Mouse (Mus musculus) embryonic facial prominence, embryonic 15.5 days (tissue): Measurements from ENCODE around the gene Ifi206. TPM values are rescaled to one million over a fixed set of nuclear protein-coding genes. Genes with fewer than 3 reads are reported as not detected.
"Not testable (repeated sequence)": the region's sequence is repeated elsewhere in the genome, so short reads cannot be mapped to it uniquely, and the experiment has no call there.

Experiments used
- ATAC-seq: fragments of 200-750 bp; cut with Nextera tagmentation; 2 replicates; pipeline ENCODE4 v1.8.0; 2017; ENCODE audit warnings: low read depth, moderate TSS enrichment; ENCODE audit not compliant: insufficient number of reproducible peaks, low FRiP score, low TSS enrichment
- H3K27ac ChIP-seq: fragments of 300-500 bp; sonication (generic); replicated peaks from 2 replicates; pipeline ENCODE4 v1.5.1; 2015; ENCODE audit warnings: mild to moderate bottlenecking, inconsistent platforms
- H3K27me3 ChIP-seq: fragments of 300-500 bp; sonication (generic); 2 replicates; pipeline ENCODE4 v1.6.1; 2015; ENCODE audit warnings: inconsistent platforms
- H3K36me3 ChIP-seq: fragments of 300-500 bp; sonication (generic); 2 replicates; pipeline ENCODE4 v1.6.1; 2015; ENCODE audit warnings: mild to moderate bottlenecking, inconsistent platforms
- H3K4me1 ChIP-seq: fragments of 300-500 bp; sonication (generic); 2 replicates; pipeline ENCODE4 v1.6.1; 2015; ENCODE audit warnings: inconsistent platforms
- H3K4me2 ChIP-seq: fragments of 300-500 bp; sonication (generic); replicated peaks from 2 replicates; pipeline ENCODE4 v1.6.1; 2015; ENCODE audit warnings: mild to moderate bottlenecking, inconsistent platforms
- H3K4me3 ChIP-seq: fragments of 300-500 bp; sonication (generic); replicated peaks from 2 replicates; pipeline ENCODE4 v1.5.1; 2015; ENCODE audit warnings: mild to moderate bottlenecking, inconsistent platforms
- H3K9ac ChIP-seq: fragments of 300-500 bp; sonication (generic); 2 replicates; pipeline ENCODE4 v1.6.1; 2015; ENCODE audit warnings: inconsistent platforms
- H3K9me3 ChIP-seq: fragments of 300-500 bp; sonication (generic); replicated peaks from 2 replicates; pipeline ENCODE4 v1.6.1; 2016; ENCODE audit warnings: inconsistent platforms
- WGBS: fragments of 180-500 bp; shearing (Covaris S2); methylation state at CpG from one replicate; pipeline ENCODE4 v1.1.7; 2015; 5-methylcytosine and 5-hydroxymethylcytosine counted together
- polyA plus RNA-seq: library from polyadenylated mRNA; unstranded; fragments of >200 nt; fragmentation: Nextera tagmentation; extraction: Ambion mirVana; gene quantifications from 2 replicates; pipeline ENCODE4 v1.2.1, GENCODE M21; 2015

Ifi206 gene
- polyA plus RNA-seq, result 0.19 and 0.33 TPM in 2 replicates

GRCm38 (mm10) chr1:173490812-173491480 lies at the start of gene Ifi206:
Gene Ifi206, minus strand, starts transcription at chr1:173491041.
- H3K9ac ChIP-seq, H3K27me3 ChIP-seq, H3K4me3 ChIP-seq, H3K27ac ChIP-seq, H3K36me3 ChIP-seq, H3K4me2 ChIP-seq, H3K9me3 ChIP-seq, ATAC-seq, H3K4me1 ChIP-seq: not testable (repeated sequence)
- 66% methylated on average over 3 of the region's 3 CpGs for WGBS

GRCm38 (mm10) chr1:173535791-173536190 lies 45.0 kb upstream of the Ifi206 start, which contains the start of gene Ifi214:
Gene Ifi214, minus strand, starts transcription at chr1:173535957.
- not testable (repeated sequence) for H3K4me3 ChIP-seq, H3K9ac ChIP-seq, H3K9me3 ChIP-seq, H3K36me3 ChIP-seq, ATAC-seq, H3K27ac ChIP-seq, H3K4me1 ChIP-seq, H3K27me3 ChIP-seq, H3K4me2 ChIP-seq
- WGBS, result 93% methylated on average over 3 of the region's 3 CpGs

GRCm38 (mm10) chr1:173521452-173521851 lies 30.6 kb upstream of the Ifi206 start:
- Histone ChIP-seq H3K27ac (no peak overlapping the region), H3K4me3 (no peak overlapping the region), H3K9me3 (no peaks in the 10 kb centered on the region), H3K4me2 (no peak overlapping the region), H3K9ac (no peak overlapping the region), H3K36me3 (no peaks in the 10 kb centered on the region), H3K4me1 (no peaks in the 10 kb centered on the region), H3K27me3 (no peaks in the 10 kb centered on the region)
- no peak for ATAC-seq

- not testable (repeated sequence) for H3K36me3 ChIP-seq, H3K9me3 ChIP-seq, H3K4me1 ChIP-seq, H3K27me3 ChIP-seq, H3K27ac ChIP-seq, H3K4me2 ChIP-seq, ATAC-seq, H3K9ac ChIP-seq, H3K4me3 ChIP-seq
- 90% methylated on average over 2 of the region's 2 CpGs for WGBS
Measured at GRCm38 (mm10) chr1:173510595-173510994, 19.8 kb upstream of the Ifi206 start.

GRCm38 (mm10) chr1:173491483-173491882 lies 642 bp upstream of the Ifi206 start:
- H3K9ac ChIP-seq, H3K27me3 ChIP-seq, H3K9me3 ChIP-seq, H3K36me3 ChIP-seq, H3K4me3 ChIP-seq, H3K4me2 ChIP-seq, H3K4me1 ChIP-seq, ATAC-seq, H3K27ac ChIP-seq: not testable (repeated sequence)

GRCm38 (mm10) chr1:173481182-173481574 lies 9.7 kb downstream of the Ifi206 start:
- not testable (repeated sequence) for ATAC-seq, H3K9ac ChIP-seq, H3K9me3 ChIP-seq, H3K27me3 ChIP-seq, H3K36me3 ChIP-seq, H3K4me1 ChIP-seq, H3K4me2 ChIP-seq, H3K27ac ChIP-seq, H3K4me3 ChIP-seq
- 79% methylated on average over 3 of the region's 3 CpGs for WGBS

- WGBS, result 80% methylated on average over 5 of the region's 5 CpGs
- not testable (repeated sequence) for ATAC-seq, H3K9ac ChIP-seq
Measured at GRCm38 (mm10) chr1:173480399-173481181, 10.3 kb downstream of the Ifi206 start.

GRCm38 (mm10) chr1:173456761-173457160 lies 34.1 kb downstream of the Ifi206 start:
- Histone ChIP-seq H3K9me3 (no peaks in the 10 kb centered on the region), H3K4me3 (no peak overlapping the region), H3K4me1 (no peaks in the 10 kb centered on the region), H3K27me3 (no peaks in the 10 kb centered on the region), H3K9ac (no peak overlapping the region), H3K36me3 (no peaks in the 10 kb centered on the region), H3K4me2 (no peak overlapping the region), H3K27ac (no peak overlapping the region)
- WGBS, result 83% methylated on average over 5 of the region's 5 CpGs
- ATAC-seq, result no peak

More at GRCm38 (mm10) chr1:173480399-173481181, 10.3 kb downstream of the Ifi206 start:
- not testable (repeated sequence) for H3K27me3 ChIP-seq, H3K27ac ChIP-seq, H3K4me1 ChIP-seq, H3K9me3 ChIP-seq, H3K4me3 ChIP-seq, H3K4me2 ChIP-seq, H3K36me3 ChIP-seq

GRCm38 (mm10) chr1:173456139-173456754 lies 34.6 kb downstream of the Ifi206 start:
- 45% methylated on average over 7 of the region's 7 CpGs for WGBS
- Histone ChIP-seq H3K27me3 (no peaks in the 10 kb centered on the region), H3K9me3 (no peaks in the 10 kb centered on the region), H3K36me3 (no peaks in the 10 kb centered on the region), H3K27ac (no peak overlapping the region), H3K9ac (no peak overlapping the region), H3K4me3 (no peak overlapping the region), H3K4me2 (no peak overlapping the region), H3K4me1 (no peaks in the 10 kb centered on the region)
- ATAC-seq, result no peak

- H3K9me3 ChIP-seq, result no peaks in the 10 kb centered on the region
- no peak overlapping the region for H3K4me3 ChIP-seq
- no peak overlapping the region for H3K4me2 ChIP-seq
- no peak overlapping the region for H3K27ac ChIP-seq
- H3K36me3 ChIP-seq, result no peaks in the 10 kb centered on the region
- H3K27me3 ChIP-seq, result no peaks in the 10 kb centered on the region
- no peak for ATAC-seq
- H3K9ac ChIP-seq, result no peak overlapping the region
- 81% methylated on average over 5 of the region's 5 CpGs for WGBS
- H3K4me1 ChIP-seq, result no peaks in the 10 kb centered on the region
Measured at GRCm38 (mm10) chr1:173451665-173452064, 39.2 kb downstream of the Ifi206 start.

GRCm38 (mm10) chr1:173450621-173451020 lies 40.2 kb downstream of the Ifi206 start:
- H3K4me3 ChIP-seq, result no peak overlapping the region
- H3K27ac ChIP-seq, result no peak overlapping the region
- no peaks in the 10 kb centered on the region for H3K9me3 ChIP-seq
- WGBS, result 81% methylated on average over 4 of the region's 4 CpGs
- no peak for ATAC-seq
- no peak overlapping the region for H3K4me2 ChIP-seq
- H3K4me1 ChIP-seq, result no peaks in the 10 kb centered on the region
- H3K36me3 ChIP-seq, result no peaks in the 10 kb centered on the region
- H3K27me3 ChIP-seq, result no peaks in the 10 kb centered on the region
- no peak overlapping the region for H3K9ac ChIP-seq
